Mouse (Mus musculus) neural tube, embryonic 13.5 days (tissue): Measurements from ENCODE around the gene Pde4d. TPM values are rescaled to one million over a fixed set of nuclear protein-coding genes. Genes with fewer than 3 reads are reported as not detected.
"Not testable (repeated sequence)": the region's sequence is repeated elsewhere in the genome, so short reads cannot be mapped to it uniquely, and the experiment has no call there.

Experiments used
- ATAC-seq: fragments of 200-750 bp; cut with Nextera tagmentation; 2 replicates; pipeline ENCODE4 v1.8.0; 2017; ENCODE audit warnings: low read depth, mild to moderate bottlenecking, moderate TSS enrichment, moderate library complexity
- H3K27ac ChIP-seq: fragments of 300-500 bp; sonication (generic); replicated peaks from 2 replicates; pipeline ENCODE4 v1.5.1; 2015; ENCODE audit warnings: moderate library complexity, mild to moderate bottlenecking, inconsistent platforms
- H3K27me3 ChIP-seq: fragments of 300-500 bp; sonication (generic); 2 replicates; pipeline ENCODE4 v1.6.1; 2015; ENCODE audit warnings: mild to moderate bottlenecking, inconsistent platforms
- H3K36me3 ChIP-seq: fragments of 300-500 bp; sonication (generic); 2 replicates; pipeline ENCODE4 v1.6.1; 2015; ENCODE audit warnings: mild to moderate bottlenecking, inconsistent platforms
- H3K4me1 ChIP-seq: fragments of 300-500 bp; sonication (generic); replicated peaks from 2 replicates; pipeline ENCODE4 v1.6.1; 2015; ENCODE audit warnings: inconsistent platforms
- H3K4me2 ChIP-seq: fragments of 300-500 bp; sonication (generic); 2 replicates; pipeline ENCODE4 v1.6.1; 2015; ENCODE audit warnings: inconsistent platforms, mild to moderate bottlenecking, moderate library complexity
- H3K4me3 ChIP-seq: fragments of 300-500 bp; sonication (generic); 2 replicates; pipeline ENCODE4 v1.5.1; 2015; ENCODE audit warnings: mild to moderate bottlenecking, inconsistent platforms
- H3K9ac ChIP-seq: fragments of 300-500 bp; sonication (generic); 2 replicates; pipeline ENCODE4 v1.6.1; 2015; ENCODE audit warnings: moderate library complexity, mild to moderate bottlenecking, inconsistent platforms
- H3K9me3 ChIP-seq: fragments of 300-500 bp; sonication (generic); 2 replicates; pipeline ENCODE4 v1.6.1; 2016; ENCODE audit warnings: inconsistent platforms
- WGBS: fragments of 180-500 bp; shearing (Covaris S2); methylation state at CpG from one replicate; pipeline ENCODE4 v1.1.7; 2015; 5-methylcytosine and 5-hydroxymethylcytosine counted together
- polyA plus RNA-seq: library from polyadenylated mRNA; unstranded; fragments of >200 nt; fragmentation: Nextera tagmentation; extraction: Ambion mirVana; gene quantifications from 2 replicates; pipeline ENCODE4 v1.2.1, GENCODE M21; 2015

Pde4d gene
- polyA plus RNA-seq, 1 experiment from 2014 or later, result 15.5 TPM

DNA sequence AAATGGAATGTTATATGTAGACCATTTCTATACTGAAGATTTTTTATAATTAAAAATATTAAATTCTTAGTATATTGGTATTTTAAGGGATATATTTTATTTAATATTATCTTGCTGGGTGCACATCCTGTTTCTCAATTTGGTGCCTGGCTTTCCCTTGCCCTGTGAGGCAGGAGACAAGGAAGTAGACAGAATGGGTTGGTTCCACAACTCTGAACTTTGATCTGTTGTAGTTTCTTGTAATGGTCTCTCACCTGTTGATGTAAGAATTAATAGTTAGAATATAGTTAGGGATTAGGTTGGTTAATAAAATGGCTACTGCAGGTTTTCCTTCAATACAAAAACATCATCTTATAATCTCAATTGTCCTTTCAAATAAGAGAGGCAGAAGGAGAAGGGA lies 227.3 kb downstream of the Pde4d start:
- Histone ChIP-seq H3K9ac (no peak overlapping the region), H3K4me1 (no peaks in the 10 kb centered on the region), H3K9me3 (no peaks in the 10 kb centered on the region), H3K27ac (no peak overlapping the region), H3K4me3 (no peak overlapping the region), H3K27me3 (no peaks in the 10 kb centered on the region), H3K36me3 (no peaks in the 10 kb centered on the region), H3K4me2 (no peak overlapping the region)
- no peak for ATAC-seq

DNA sequence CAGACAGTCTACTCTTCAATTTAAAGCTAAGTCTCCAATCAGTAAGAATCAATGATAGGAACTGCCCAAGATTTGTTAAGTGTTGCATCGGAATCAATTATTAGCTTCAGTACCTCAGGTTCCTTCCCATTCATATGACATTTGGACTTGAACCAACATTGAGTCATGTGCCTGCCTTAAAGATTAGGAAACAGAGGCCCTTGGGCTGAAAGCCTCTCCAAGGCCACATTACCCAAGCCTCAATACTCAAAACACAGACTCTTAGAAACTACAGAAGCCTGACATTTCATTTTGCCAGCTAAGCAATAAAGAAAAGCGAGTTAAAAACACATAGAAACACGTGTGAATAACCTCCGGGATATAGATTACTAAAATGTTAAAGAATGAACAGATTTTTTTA lies 233.3 kb downstream of the Pde4d start:
- H3K27ac ChIP-seq, result no peak overlapping the region
- no peaks in the 10 kb centered on the region for H3K4me1 ChIP-seq
- H3K9me3 ChIP-seq, result no peaks in the 10 kb centered on the region
- ATAC-seq, result no peak
- H3K4me2 ChIP-seq, result no peak overlapping the region
- H3K9ac ChIP-seq, result no peak overlapping the region
- no peak overlapping the region for H3K4me3 ChIP-seq
- no peaks in the 10 kb centered on the region for H3K27me3 ChIP-seq
- 92% methylated on average over 4 of the region's 4 CpGs for WGBS
- H3K36me3 ChIP-seq, result no peaks in the 10 kb centered on the region

DNA sequence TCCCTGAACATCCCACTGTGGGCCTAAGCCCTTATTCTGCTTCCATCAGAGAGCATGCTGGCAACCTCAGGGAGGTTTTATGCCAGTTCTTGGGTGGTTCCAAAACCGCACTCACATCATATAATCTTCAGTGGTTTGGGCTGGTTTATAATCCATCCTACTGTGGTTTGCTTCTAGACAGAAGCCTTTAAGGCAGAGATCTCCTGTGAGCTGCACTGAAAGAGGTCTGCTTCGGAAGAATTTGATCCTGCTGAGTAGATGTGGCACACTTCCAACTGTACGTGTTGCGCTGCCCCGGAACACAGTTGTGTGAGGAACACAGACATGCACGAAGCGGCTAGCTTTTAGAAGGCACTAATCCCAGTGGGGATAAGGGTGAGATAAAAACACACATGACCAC lies 236.1 kb downstream of the Pde4d start:
- Histone ChIP-seq H3K36me3 (no peaks in the 10 kb centered on the region), H3K9me3 (no peaks in the 10 kb centered on the region), H3K4me2 (no peak overlapping the region), H3K27ac (no peak overlapping the region), H3K9ac (no peak overlapping the region), H3K27me3 (no peaks in the 10 kb centered on the region), H3K4me3 (no peak overlapping the region), H3K4me1 (no peaks in the 10 kb centered on the region)
- 89% methylated on average over 7 of the region's 7 CpGs for WGBS
- no peak for ATAC-seq

DNA sequence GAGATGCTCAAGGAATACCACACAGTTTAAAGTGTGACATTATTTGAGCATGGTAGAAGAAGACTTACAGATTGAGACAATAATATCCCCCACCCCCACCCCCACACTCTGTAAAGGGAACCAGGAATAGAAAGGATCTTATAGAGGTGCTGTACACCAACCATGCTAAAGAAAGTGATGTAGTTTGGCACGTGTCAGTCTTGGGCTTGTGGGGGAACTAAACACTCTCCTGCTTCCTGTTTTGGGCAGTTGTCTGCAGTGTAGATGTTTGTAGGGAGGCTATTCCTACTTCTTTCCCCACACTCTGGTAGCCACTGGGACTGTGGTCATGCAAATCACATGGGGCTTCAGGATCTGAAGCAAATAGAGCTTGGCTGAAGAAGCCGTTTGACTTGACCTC lies 236.5 kb downstream of the Pde4d start:
- 87% methylated on average over 2 of the region's 2 CpGs for WGBS

DNA sequence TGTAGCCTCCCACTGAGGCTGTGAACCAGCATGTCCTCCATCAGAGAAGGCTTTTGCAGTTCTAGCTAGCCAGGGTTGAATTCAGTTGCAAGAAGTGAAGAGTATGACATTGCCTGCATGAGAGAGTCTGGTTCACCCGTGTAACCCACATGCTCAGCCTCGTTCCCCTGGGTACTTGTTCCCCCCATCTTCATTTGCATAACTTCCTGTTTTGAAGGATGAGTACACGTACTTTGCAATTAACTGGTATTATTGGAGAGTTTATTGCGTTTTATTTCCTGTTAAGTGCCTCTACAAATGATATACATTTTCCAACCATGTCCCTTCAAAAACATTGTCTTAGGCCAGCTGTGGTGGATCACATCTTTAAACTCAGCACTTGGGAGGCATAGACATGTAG lies 237.1 kb downstream of the Pde4d start:
- Histone ChIP-seq H3K4me2 (no peak overlapping the region), H3K27me3 (no peaks in the 10 kb centered on the region), H3K9ac (no peak overlapping the region), H3K4me1 (no peaks in the 10 kb centered on the region), H3K36me3 (no peaks in the 10 kb centered on the region), H3K9me3 (no peaks in the 10 kb centered on the region), H3K4me3 (no peak overlapping the region), H3K27ac (no peak overlapping the region)
- 72% methylated on average over 4 of the region's 4 CpGs for WGBS
- ATAC-seq, result no peak

More for the DNA sequence above, 236.5 kb downstream of the Pde4d start:
- no peaks in the 10 kb centered on the region for H3K36me3 ChIP-seq
- no peaks in the 10 kb centered on the region for H3K27me3 ChIP-seq
- no peak overlapping the region for H3K4me3 ChIP-seq
- no peak overlapping the region for H3K4me2 ChIP-seq
- H3K9me3 ChIP-seq, result no peaks in the 10 kb centered on the region
- ATAC-seq, result no peak
- H3K4me1 ChIP-seq, result no peaks in the 10 kb centered on the region
- no peak overlapping the region for H3K27ac ChIP-seq
- H3K9ac ChIP-seq, result no peak overlapping the region

DNA sequence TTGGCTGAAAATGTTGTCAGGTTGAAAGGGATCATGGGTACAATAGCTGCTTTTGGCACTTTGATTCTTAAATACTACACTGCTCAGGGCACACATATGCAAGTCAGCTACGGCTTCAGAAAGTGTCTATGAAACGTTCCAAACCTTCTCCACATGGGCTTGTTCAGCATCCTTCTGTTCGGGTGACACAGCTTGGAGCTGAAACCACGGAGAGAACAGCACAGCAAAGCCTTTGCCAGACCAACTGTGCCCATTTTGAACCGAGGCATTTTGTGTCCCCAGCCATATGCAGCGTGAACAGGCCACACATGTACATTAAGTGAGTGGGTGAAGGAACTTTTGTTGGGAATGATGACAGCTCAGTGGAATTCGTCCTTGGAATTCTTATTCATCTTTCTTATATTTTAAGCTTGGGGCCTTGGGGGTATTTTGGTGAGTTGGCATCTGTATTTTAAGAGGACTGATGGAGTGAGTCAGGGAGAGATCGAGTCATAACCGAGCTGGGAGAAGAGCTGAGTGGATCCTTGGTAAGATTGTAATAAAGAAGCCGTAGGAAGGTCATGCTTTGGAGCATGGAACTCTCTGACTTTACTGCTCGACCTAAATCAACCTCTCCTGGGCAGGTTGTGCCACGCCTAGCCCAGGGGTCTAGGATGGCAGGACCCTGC lies 243.3 kb downstream of the Pde4d start:
- Histone ChIP-seq H3K36me3 (no peaks in the 10 kb centered on the region), H3K9me3 (no peaks in the 10 kb centered on the region), H3K27me3 (no peaks in the 10 kb centered on the region), H3K4me3 (no peak overlapping the region), H3K4me1 (no peaks in the 10 kb centered on the region), H3K27ac (no peak overlapping the region), H3K9ac (no peak overlapping the region), H3K4me2 (no peak overlapping the region)
- WGBS, result 89% methylated on average over 12 of the region's 12 CpGs
- ATAC-seq, result no peak

DNA sequence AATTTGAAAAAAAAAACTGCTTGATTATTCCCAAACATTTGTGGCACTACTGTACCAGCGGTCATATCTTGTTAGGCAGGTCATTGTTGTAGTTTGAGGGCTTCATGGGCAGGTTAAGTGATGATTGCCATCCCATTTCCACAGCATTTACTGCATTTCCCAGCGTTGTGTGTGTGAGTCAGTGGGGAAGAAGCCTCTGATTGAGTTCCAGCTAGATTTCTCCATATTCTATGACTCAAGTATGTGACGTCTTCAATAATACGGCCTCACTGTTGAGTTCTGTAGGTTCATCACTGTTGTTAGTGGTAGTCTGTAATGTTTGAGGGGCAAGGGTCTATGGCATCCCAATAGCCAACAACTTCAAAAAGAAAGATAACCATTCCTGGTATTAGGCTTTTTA lies 255.7 kb downstream of the Pde4d start:
- H3K9ac ChIP-seq, result no peak overlapping the region

DNA sequence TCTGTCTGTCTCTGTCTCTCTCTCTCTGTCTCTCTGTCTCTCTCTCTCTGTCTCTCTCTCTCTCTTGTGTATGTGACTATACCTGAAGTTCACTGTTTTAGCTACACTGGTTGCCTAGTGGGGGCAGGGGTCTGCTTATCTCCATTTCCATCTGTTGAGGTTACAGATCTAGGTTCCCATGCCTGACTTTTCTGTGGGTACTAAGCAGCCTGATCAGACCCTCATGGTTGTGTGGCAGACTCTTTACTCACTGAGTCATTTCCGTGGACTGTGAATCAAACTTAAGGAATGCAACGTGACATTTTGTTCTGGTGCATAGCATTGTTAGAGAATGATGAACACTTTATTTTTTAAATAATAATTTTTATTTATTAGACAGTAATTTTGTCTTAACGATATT lies 264.3 kb downstream of the Pde4d start:
- Histone ChIP-seq H3K27ac (no peak overlapping the region), H3K4me2 (no peak overlapping the region), H3K9me3 (no peaks in the 10 kb centered on the region), H3K9ac (no peak overlapping the region), H3K27me3 (no peaks in the 10 kb centered on the region), H3K4me1 (no peaks in the 10 kb centered on the region), H3K36me3 (no peaks in the 10 kb centered on the region), H3K4me3 (no peak overlapping the region)
- ATAC-seq, result no peak
- 90% methylated on average over 3 of the region's 3 CpGs for WGBS

More for the DNA sequence above, 255.7 kb downstream of the Pde4d start:
- ATAC-seq, result no peak
- Histone ChIP-seq H3K4me2 (no peak overlapping the region), H3K4me3 (no peak overlapping the region), H3K4me1 (no peaks in the 10 kb centered on the region), H3K9me3 (no peaks in the 10 kb centered on the region), H3K27me3 (no peaks in the 10 kb centered on the region), H3K27ac (no peak overlapping the region), H3K36me3 (no peaks in the 10 kb centered on the region)
- WGBS, result 83% methylated on average over 4 of the region's 4 CpGs

DNA sequence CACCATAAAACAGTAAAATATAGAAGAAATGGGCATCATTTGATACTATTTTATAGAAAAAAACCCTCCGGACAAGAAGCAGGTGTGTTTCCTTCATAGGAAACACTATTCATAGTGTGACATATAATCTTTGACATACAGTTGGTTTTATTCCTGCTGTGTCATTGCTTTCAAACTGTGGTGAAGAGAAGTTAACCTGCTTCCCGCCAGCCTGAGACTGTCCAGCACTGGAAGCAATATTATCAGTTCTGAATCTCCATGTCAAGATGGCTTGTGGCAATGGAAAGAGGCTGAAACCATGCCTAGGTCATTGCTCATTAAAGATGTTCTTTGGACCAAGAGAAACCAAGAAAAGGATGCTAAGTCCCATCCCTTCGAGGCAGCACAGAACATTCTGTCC lies 265.3 kb downstream of the Pde4d start:
- H3K9ac ChIP-seq, result no peak overlapping the region
- ATAC-seq, result no peak
- no peak overlapping the region for H3K4me3 ChIP-seq
- no peaks in the 10 kb centered on the region for H3K27me3 ChIP-seq
- no peak overlapping the region for H3K4me2 ChIP-seq
- H3K36me3 ChIP-seq, result no peaks in the 10 kb centered on the region
- no peaks in the 10 kb centered on the region for H3K4me1 ChIP-seq
- WGBS, result 88% methylated on average over 3 of the region's 3 CpGs
- no peaks in the 10 kb centered on the region for H3K9me3 ChIP-seq
- no peak overlapping the region for H3K27ac ChIP-seq

DNA sequence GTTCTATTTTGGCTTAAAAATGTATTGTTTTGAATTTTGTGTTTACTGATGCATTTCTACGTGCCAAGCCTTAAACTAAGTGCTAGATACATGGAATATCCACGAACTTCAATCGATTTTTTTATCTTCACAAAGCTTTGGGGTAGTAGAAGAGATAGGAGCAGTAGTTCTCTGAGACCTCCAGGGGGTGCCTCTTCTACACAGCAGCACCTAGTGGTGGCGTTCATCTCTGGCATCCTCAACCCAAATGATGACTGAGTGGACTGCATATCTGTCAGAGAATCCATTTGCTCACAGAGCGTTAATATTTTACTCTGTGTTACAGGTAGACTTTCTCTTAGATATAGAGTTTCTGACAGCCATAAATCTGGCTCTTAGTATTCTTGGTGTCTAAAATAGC lies 272.5 kb downstream of the Pde4d start:
- Histone ChIP-seq H3K36me3 (no peaks in the 10 kb centered on the region), H3K4me2 (no peak overlapping the region), H3K27ac (no peak overlapping the region), H3K4me3 (no peak overlapping the region), H3K9ac (no peak overlapping the region), H3K9me3 (no peaks in the 10 kb centered on the region), H3K4me1 (no peaks in the 10 kb centered on the region), H3K27me3 (no peaks in the 10 kb centered on the region)
- 84% methylated on average over 5 of the region's 5 CpGs for WGBS
- ATAC-seq, result no peak

DNA sequence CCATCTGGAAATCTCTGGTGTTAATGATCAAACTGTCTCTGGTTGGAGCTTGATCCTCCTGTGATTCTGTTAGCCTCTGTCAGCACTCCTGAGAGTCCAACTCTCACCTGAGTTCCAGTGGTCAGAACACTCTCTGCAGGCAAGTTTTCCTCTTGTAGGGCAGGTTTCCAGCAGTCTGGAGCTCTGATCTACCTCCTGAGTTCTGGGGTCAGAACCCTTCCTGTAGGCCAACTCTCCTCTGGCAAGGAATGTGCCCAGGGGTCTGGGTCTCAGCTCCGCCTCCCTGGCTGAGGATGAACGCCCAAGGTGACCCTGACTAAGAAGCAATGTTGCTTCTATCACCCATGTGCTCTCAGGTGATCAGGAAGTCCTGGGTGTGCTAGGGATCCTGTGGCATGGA lies 284.6 kb downstream of the Pde4d start:
- H3K9me3 ChIP-seq, H3K27me3 ChIP-seq, H3K27ac ChIP-seq, ATAC-seq, H3K36me3 ChIP-seq, H3K9ac ChIP-seq, H3K4me2 ChIP-seq, H3K4me3 ChIP-seq, H3K4me1 ChIP-seq: not testable (repeated sequence)
- WGBS, result 83% methylated on average over 2 of the region's 2 CpGs

DNA sequence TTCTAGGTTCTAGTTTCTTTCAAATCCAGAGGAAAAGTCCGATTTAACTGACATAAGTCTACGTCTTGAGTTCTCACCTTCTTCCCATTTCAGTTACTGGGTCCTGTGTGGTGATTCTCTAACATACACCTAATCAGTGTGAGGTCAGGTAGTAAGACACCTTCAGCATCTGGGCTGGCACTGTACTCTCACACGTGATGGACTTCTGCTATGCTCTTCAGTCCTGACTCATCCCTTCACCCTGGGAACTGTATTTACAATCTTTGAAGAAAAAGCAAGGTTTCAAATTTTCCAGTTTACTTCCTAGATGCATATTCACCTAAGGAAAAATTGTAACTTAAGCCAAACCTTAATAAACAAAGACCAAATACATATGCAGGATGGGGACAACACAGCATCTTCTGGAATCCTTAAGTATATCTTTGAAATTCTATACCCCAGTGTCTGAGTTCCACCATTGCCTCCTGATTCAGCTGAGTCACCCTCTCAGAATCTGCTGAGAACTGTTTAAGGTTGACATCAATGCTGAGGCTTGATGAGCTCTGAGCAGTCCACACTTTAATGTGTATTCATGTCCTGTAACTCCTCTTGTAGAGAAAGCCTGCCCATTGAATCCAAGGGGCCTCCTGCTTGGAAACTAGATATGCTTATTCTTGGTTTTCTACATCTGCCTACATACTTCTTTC lies 301.6 kb downstream of the Pde4d start:
- WGBS, result 88% methylated on average over 3 of the region's 3 CpGs
- no peak for ATAC-seq
- no peak overlapping the region for H3K27ac ChIP-seq

DNA sequence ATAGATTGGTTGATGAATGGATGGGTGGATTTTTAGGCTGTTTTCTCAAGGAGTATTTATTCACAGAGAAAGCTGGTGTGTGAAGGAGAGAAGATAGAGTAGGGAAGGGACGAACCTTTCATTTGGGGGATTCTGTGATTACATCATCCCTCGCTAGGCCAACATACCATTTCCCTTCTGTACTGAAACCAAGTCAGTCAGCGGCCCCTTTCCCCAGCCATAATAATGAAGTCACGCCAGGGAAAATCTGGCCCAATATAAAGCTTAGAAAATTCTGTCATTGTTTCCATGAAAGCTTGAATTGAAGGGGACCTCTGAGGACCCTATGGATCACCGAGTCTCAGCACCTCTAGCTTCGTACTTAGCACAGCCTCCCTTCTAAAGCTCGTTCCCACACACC lies 307.7 kb downstream of the Pde4d start:
- H3K27me3 ChIP-seq, result no peaks in the 10 kb centered on the region
- 83% methylated on average over 7 of the region's 7 CpGs for WGBS

More for the DNA sequence above, 301.6 kb downstream of the Pde4d start:
- no peak overlapping the region for H3K4me2 ChIP-seq
- no peak overlapping the region for H3K4me3 ChIP-seq
- H3K27me3 ChIP-seq, result no peaks in the 10 kb centered on the region
- no peaks in the 10 kb centered on the region for H3K9me3 ChIP-seq
- no peaks in the 10 kb centered on the region for H3K4me1 ChIP-seq
- H3K9ac ChIP-seq, result no peak overlapping the region
- H3K36me3 ChIP-seq, result no peaks in the 10 kb centered on the region

More for the DNA sequence above, 307.7 kb downstream of the Pde4d start:
- Histone ChIP-seq H3K36me3 (no peaks in the 10 kb centered on the region), H3K4me3 (no peak overlapping the region), H3K4me2 (no peak overlapping the region), H3K4me1 (no peaks in the 10 kb centered on the region), H3K9me3 (no peaks in the 10 kb centered on the region), H3K27ac (no peak overlapping the region), H3K9ac (no peak overlapping the region)
- no peak for ATAC-seq
